Mouse (Mus musculus) kidney, embryonic 15.5 days (tissue): Measurements from ENCODE around the gene Gpc5. TPM values are rescaled to one million over a fixed set of nuclear protein-coding genes. Genes with fewer than 3 reads are reported as not detected.
"Not testable (repeated sequence)": the region's sequence is repeated elsewhere in the genome, so short reads cannot be mapped to it uniquely, and the experiment has no call there.

ENCODE experiments used
- ATAC-seq: fragments of 200-750 bp; cut with Nextera tagmentation; replicated peaks from 2 replicates; pipeline ENCODE4 v1.8.0; 2017; ENCODE audit warnings: moderate TSS enrichment; ENCODE audit not compliant: low FRiP score
- H3K27ac ChIP-seq: fragments of 300-500 bp; sonication (generic); 2 replicates; pipeline ENCODE4 v1.5.1; 2015; ENCODE audit warnings: mild to moderate bottlenecking, inconsistent platforms
- H3K27me3 ChIP-seq: fragments of 300-500 bp; sonication (generic); 2 replicates; pipeline ENCODE4 v1.6.1; 2015; ENCODE audit warnings: inconsistent platforms
- H3K36me3 ChIP-seq: fragments of 300-500 bp; sonication (generic); 2 replicates; pipeline ENCODE4 v1.6.1; 2015; ENCODE audit warnings: inconsistent platforms
- H3K4me1 ChIP-seq: fragments of 300-500 bp; sonication (generic); 2 replicates; pipeline ENCODE4 v1.6.1; 2015; ENCODE audit warnings: inconsistent platforms
- H3K4me2 ChIP-seq: fragments of 300-500 bp; sonication (generic); 2 replicates; pipeline ENCODE4 v1.6.1; 2015; ENCODE audit warnings: moderate library complexity, mild to moderate bottlenecking, inconsistent platforms
- H3K4me3 ChIP-seq: fragments of 300-500 bp; sonication (generic); replicated peaks from 2 replicates; pipeline ENCODE4 v1.5.1; 2015; ENCODE audit warnings: mild to moderate bottlenecking, inconsistent platforms
- H3K9ac ChIP-seq: fragments of 300-500 bp; sonication (generic); 2 replicates; pipeline ENCODE4 v1.6.1; 2015; ENCODE audit warnings: mild to moderate bottlenecking, inconsistent platforms
- H3K9me3 ChIP-seq: fragments of 300-500 bp; sonication (generic); replicated peaks from 2 replicates; pipeline ENCODE4 v1.6.1; 2016; ENCODE audit warnings: inconsistent platforms
- WGBS: fragments of 180-500 bp; shearing (Covaris S2); methylation state at CpG from one replicate; pipeline ENCODE4 v1.1.7; 2015; ENCODE audit warnings: mixed read lengths; 5-methylcytosine and 5-hydroxymethylcytosine counted together
- polyA plus RNA-seq: library from polyadenylated mRNA; unstranded; fragments of >200 nt; fragmentation: Nextera tagmentation; extraction: Ambion mirVana; gene quantifications from 2 replicates; pipeline ENCODE4 v1.2.1, GENCODE M21; 2015

Gpc5 gene
- polyA plus RNA-seq, 1 experiment from 2014 or later: 11.1 TPM

DNA sequence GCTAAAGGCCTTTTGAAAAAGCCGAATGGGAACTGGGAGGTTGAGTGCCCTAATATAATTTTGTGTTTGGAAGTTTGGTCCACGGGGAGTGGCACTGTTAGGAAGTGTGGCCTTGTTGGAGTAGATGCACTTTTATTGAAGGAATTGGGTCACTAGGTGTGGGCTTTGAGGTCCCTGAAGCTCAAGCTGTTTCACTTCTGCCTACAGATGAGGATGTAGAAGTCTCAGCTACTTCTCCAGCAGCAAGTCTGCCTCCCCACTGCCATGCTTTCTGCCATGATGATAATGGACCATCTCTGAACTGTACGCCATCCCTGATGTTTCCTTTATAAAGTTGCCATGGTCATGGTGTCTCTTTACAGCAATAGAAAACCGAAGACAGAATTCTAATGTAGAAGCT lies 34.5 kb upstream of the Gpc5 start:
- Histone ChIP-seq H3K9ac (no peak overlapping the region), H3K27me3 (no peaks in the 10 kb centered on the region), H3K36me3 (no peaks in the 10 kb centered on the region), H3K4me1 (no peaks in the 10 kb centered on the region), H3K27ac (no peak overlapping the region), H3K9me3 (no peaks in the 10 kb centered on the region), H3K4me2 (no peak overlapping the region), H3K4me3 (no peak overlapping the region)
- ATAC-seq: no peak
- WGBS: 87% methylated on average over 4 of the region's 4 CpGs

- H3K36me3 ChIP-seq, ATAC-seq, H3K4me3 ChIP-seq, H3K9me3 ChIP-seq, H3K4me1 ChIP-seq, H3K4me2 ChIP-seq, H3K27ac ChIP-seq, H3K27me3 ChIP-seq, H3K9ac ChIP-seq: not testable (repeated sequence)
- 69% methylated on average over 2 of the region's 2 CpGs for WGBS
These were observed 25.9 kb upstream of the Gpc5 start for GRCm38 (mm10) chr14:115066164-115066563.

DNA sequence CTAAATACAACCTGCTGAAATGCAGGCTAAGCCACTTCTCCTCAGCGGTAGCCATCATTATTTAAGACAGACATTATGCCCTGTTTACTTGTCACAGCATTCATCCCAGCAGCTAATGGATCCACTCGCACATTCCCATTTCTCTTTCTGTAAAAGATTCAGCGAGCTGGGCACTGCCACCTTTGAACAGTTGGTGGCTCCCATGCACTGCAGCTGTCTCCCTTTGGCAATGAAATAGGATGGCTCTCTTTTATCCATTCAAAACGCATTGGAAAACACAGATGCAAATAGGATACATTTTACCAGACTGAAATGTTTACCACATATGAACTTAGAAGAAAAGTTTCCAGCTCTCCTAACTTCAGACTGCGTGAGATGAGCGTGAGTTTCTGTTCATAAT lies 21.5 kb upstream of the Gpc5 start:
- Histone ChIP-seq H3K36me3 (no peaks in the 10 kb centered on the region), H3K27me3 (no peaks in the 10 kb centered on the region), H3K9me3 (no peaks in the 10 kb centered on the region), H3K9ac (no peak overlapping the region), H3K4me2 (no peak overlapping the region), H3K4me1 (no peaks in the 10 kb centered on the region), H3K27ac (no peak overlapping the region), H3K4me3 (no peak overlapping the region)
- no peak for ATAC-seq
- 43% methylated on average over 6 of the region's 6 CpGs for WGBS

DNA sequence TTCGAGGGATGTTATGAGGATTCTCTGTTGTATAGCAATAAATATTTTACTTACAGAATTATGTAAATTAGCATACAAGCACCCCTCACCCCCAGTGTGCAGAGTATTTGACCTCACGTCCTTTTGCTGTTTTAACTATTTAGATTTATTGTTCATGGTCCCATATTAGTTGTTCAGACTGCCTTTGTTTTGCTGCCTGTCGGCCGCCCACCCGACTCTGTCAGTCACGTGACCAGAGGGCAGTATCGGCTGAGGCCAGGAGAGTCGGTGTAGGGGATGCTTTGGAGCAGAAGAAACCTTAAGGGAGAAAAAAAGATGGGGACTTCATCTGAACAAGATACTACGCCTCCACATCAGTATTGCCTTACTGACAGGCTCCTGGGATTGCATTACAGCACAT lies 14.7 kb upstream of the Gpc5 start:
- no peak overlapping the region for H3K9ac ChIP-seq
- H3K4me3 ChIP-seq: no peak overlapping the region
- H3K27ac ChIP-seq: no peak overlapping the region
- no peaks in the 10 kb centered on the region for H3K4me1 ChIP-seq
- no peak overlapping the region for H3K4me2 ChIP-seq
- no peak for ATAC-seq
- H3K36me3 ChIP-seq: no peaks in the 10 kb centered on the region
- WGBS: 28% methylated on average over 9 of the region's 9 CpGs
- H3K27me3 ChIP-seq: no peaks in the 10 kb centered on the region
- H3K9me3 ChIP-seq: no peaks in the 10 kb centered on the region

GRCm38 (mm10) chr14:115078064-115078463 lies 14.0 kb upstream of the Gpc5 start:
- Histone ChIP-seq H3K9me3 (no peaks in the 10 kb centered on the region), H3K27me3 (no peaks in the 10 kb centered on the region), H3K27ac (no peak overlapping the region), H3K4me3 (no peak overlapping the region), H3K9ac (no peak overlapping the region), H3K36me3 (no peaks in the 10 kb centered on the region), H3K4me1 (no peaks in the 10 kb centered on the region), H3K4me2 (no peak overlapping the region)
- WGBS: 80% methylated on average over 7 of the region's 7 CpGs
- no peak for ATAC-seq

GRCm38 (mm10) chr14:115081728-115082502 lies 10.1 kb upstream of the Gpc5 start:
- no peak overlapping the region for H3K4me3 ChIP-seq
- no peaks in the 10 kb centered on the region for H3K36me3 ChIP-seq
- H3K9me3 ChIP-seq: no peaks in the 10 kb centered on the region
- WGBS: 88% methylated on average over 12 of the region's 12 CpGs
- H3K27me3 ChIP-seq: no peaks in the 10 kb centered on the region
- H3K4me2 ChIP-seq: no peak overlapping the region
- no peak overlapping the region for H3K9ac ChIP-seq
- ATAC-seq: no peak
- H3K27ac ChIP-seq: no peak overlapping the region
- H3K4me1 ChIP-seq: no peaks in the 10 kb centered on the region

DNA sequence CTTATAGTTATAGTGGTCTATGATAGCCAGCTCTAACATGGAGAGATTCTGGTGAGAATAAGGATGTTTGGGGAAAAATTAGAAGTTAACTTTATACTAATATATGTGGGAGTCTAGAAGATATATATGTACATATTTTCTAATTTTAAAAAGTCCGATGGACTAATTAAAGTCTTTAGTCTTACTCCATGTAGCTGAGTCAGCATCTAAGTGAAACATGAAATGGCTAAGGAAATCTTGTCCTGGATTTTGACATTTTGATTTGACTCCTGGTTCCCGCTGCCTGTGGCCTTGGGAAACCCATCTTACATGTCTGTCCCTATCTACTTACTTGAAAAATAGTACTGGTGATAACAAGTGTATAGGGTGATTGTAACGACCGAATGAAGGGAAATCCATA lies 1.5 kb upstream of the Gpc5 start:
- H3K9me3 ChIP-seq: no peaks in the 10 kb centered on the region
- peaks cover 45% of the 10 kb centered on the region for H3K27me3 ChIP-seq
- 88% methylated on average over 4 of the region's 4 CpGs for WGBS
- no peaks in the 10 kb centered on the region for H3K36me3 ChIP-seq
- no peak overlapping the region for H3K4me3 ChIP-seq
- no peak overlapping the region for H3K9ac ChIP-seq
- H3K27ac ChIP-seq: no peak overlapping the region
- H3K4me2 ChIP-seq: no peak overlapping the region
- no peak for ATAC-seq
- peaks cover 10% of the 10 kb centered on the region; the same call in 1 of the 2 replicates for H3K4me1 ChIP-seq

DNA sequence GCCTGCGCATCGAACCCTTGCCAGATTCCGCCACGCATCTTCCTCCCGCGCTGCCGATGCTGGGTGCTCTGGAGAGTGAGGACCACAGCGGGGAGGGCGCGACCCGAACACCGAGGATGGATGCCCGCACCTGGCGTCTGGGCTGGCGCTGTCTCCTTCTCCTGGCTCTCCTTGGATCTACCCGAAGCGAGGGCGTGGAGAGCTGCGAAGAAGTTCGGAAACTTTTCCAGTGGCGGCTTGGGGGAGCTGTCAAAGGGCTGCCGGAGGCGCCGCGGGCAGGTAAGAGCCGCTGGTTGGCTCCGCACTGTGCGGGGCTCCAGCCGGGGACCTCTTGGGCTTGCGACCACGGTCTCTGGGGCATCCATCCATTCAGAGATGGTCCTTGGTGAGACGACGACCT lies 495 bp downstream of the Gpc5 start:
- under 1% methylated on average over 33 of the region's 33 CpGs for WGBS
- Histone ChIP-seq H3K4me3 (peak overlapping the region; percentile 73), H3K27ac (no peak overlapping the region), H3K36me3 (no peaks in the 10 kb centered on the region), H3K9me3 (no peaks in the 10 kb centered on the region), H3K4me1 (peaks cover 10% of the 10 kb centered on the region; the same call in 1 of the 2 replicates), H3K4me2 (peak overlapping the region; percentile 88), H3K9ac (peak overlapping the region; percentile 39), H3K27me3 (peaks cover 45% of the 10 kb centered on the region)
- ATAC-seq: peak; percentile 70

DNA sequence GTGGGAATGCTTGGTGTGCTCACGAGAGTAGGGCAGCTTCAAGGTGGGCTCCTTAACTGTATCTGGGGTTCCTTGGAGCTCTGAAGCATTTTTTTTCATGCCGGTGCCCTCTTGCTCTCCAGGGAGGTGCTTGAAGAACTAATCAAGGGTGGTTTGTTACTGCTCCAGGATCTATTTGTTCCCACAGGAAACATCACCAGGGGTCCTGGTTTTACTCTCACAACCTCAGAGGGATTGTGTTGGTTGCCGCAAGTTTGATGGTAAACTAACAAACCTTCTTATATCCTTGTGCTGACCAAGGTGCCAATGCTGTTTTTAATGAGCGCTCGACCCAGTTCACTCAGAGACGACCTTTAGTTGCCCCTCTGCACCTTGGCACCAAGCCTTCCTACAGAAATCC lies 937 bp downstream of the Gpc5 start:
- H3K9me3 ChIP-seq: no peaks in the 10 kb centered on the region
- ATAC-seq: no peak
- H3K4me3 ChIP-seq: peak overlapping the region; percentile 73
- H3K36me3 ChIP-seq: no peaks in the 10 kb centered on the region
- H3K9ac ChIP-seq: no peak overlapping the region; the same call in 1 of the 2 replicates
- 29% methylated on average over 6 of the region's 6 CpGs for WGBS
- H3K27me3 ChIP-seq: peaks cover 45% of the 10 kb centered on the region
- peak overlapping the region; percentile 88 for H3K4me2 ChIP-seq
- H3K27ac ChIP-seq: no peak overlapping the region
- peaks cover 10% of the 10 kb centered on the region; the same call in 1 of the 2 replicates for H3K4me1 ChIP-seq

GRCm38 (mm10) chr14:115100617-115101299 lies 8.7 kb downstream of the Gpc5 start:
- H3K27me3 ChIP-seq: no peaks in the 10 kb centered on the region
- peak; percentile 75 for ATAC-seq
- no peaks in the 10 kb centered on the region for H3K36me3 ChIP-seq
- no peaks in the 10 kb centered on the region for H3K9me3 ChIP-seq
- H3K4me1 ChIP-seq: 0 out of 2 replicates have a peak, but pooled peaks cover 4% of the 10 kb centered on the region
- WGBS: 40% methylated on average over 9 of the region's 9 CpGs
- no peak overlapping the region for H3K27ac ChIP-seq
- H3K4me3 ChIP-seq: no peak overlapping the region
- no peak overlapping the region for H3K4me2 ChIP-seq
- H3K9ac ChIP-seq: no peak overlapping the region

DNA sequence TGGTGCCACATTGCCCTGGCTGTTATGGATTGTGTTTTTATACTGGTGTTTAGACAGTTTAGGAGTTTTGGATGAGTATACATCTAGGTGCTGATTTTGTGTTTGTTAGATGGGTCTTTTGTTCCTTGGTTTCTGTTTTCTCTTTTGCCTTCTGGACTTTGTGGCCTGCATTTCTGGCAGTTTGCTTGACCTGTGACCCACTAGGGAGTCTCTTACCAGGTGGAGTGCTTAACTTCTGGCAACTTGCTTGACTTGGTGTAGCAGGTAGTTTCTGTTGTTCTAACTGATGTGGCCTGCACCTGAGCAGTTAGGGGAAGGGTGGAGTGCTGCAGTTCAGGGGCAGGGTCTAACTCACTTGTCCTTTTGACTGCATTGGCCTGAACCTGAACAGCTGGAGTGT lies 14.3 kb downstream of the Gpc5 start:
- Histone ChIP-seq H3K4me3 (no peak overlapping the region), H3K4me1 (peaks cover 14% of the 10 kb centered on the region; the same call in 1 of the 2 replicates), H3K27ac (no peak overlapping the region), H3K36me3 (no peaks in the 10 kb centered on the region), H3K9ac (no peak overlapping the region), H3K9me3 (no peaks in the 10 kb centered on the region), H3K27me3 (no peaks in the 10 kb centered on the region), H3K4me2 (no peak overlapping the region)
- peak; percentile 19; the same call in 1 of the 2 replicates for ATAC-seq

DNA sequence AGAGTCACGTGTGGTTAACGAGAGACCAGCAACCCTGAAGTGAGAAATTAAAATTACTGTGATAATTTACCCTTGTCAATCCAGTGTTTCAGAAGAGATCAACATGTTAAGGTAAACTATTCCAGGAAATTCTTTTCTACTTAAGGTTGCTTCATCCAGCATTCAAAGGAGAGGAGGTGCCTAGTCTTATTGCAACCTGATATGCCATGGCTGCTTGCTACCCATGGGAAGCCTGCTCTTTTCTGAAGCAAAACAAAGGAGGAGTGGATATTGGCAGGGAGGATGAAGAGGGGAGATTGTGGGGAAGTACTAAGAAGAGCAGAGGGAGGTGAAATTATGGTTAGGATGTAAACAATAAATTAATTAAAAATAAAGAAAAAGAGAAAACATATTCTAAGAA lies 15.5 kb downstream of the Gpc5 start:
- peak; percentile 60; the same call in 1 of the 2 replicates for ATAC-seq

More for the DNA sequence above, 15.5 kb downstream of the Gpc5 start:
- Histone ChIP-seq H3K9me3 (no peaks in the 10 kb centered on the region), H3K36me3 (no peaks in the 10 kb centered on the region), H3K4me2 (no peak overlapping the region), H3K27me3 (no peaks in the 10 kb centered on the region), H3K27ac (no peak overlapping the region), H3K4me1 (peaks cover 11% of the 10 kb centered on the region; the same call in 1 of the 2 replicates), H3K4me3 (no peak overlapping the region), H3K9ac (no peak overlapping the region)
- 30% methylated on average over 2 of the region's 2 CpGs for WGBS
